Mouse (Mus musculus): ENCODE results near the gene Pfkp.

- no peak for TF ChIP-seq CTCF (IDR thresholded peaks at IDR 0.05; ENCODE audit: insufficient read depth, low read length)
- TF ChIP-seq POLR2A (IDR thresholded peaks at IDR 0.05; ENCODE audit: borderline replicate concordance, extremely low read depth, low read depth, low read length): no peak
Measured at GRCm38 (mm10) chr13:6646266-6646665, 2.3 kb downstream of the Pfkp start.
